ENCODE assay signal across 35 mouse cellular contexts in the genomic region with DNA sequence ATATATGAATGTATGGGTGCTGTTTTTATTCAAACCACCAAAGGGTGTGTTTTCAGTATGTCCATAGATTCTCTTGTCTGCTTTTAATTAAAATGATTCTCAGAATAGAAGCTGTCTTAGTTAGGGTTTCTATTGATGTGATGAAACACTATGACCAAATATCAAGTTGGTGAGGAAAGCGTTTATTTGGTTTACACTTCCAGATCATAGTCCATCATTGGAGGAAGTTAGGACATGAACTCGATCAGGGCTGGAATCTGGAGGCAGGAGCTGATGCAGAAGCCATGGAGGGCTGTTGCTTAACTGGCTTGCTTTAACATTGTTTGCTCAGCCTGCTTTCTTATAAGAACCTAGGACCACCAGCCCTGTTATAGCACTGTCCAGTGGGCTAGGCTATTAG.
"Had no signal": no experiment of that assay in that cellular context is flagged by ENCODE, and none has a peak within 500 bp of the region (broad histone marks: within the 10 kb centered on the region; RNA-seq: fewer than 3 reads in every experiment).

No protein-coding gene starts in this region.

- H3K36me3 ChIP-seq: intestine, embryonic 15.5 days had no signal

- H3K4me1 ChIP-seq: hindbrain, embryonic 10.5 days; hindbrain, embryonic 12.5 days; hindbrain, embryonic 13.5 days; hindbrain, embryonic 15.5 days; intestine, embryonic 15.5 days; kidney, embryonic 15.5 days had no signal

- H3K4me2 ChIP-seq: heart, embryonic 11.5 days; heart, embryonic 12.5 days; heart, embryonic 13.5 days; heart, embryonic 15.5 days; hindbrain, embryonic 12.5 days; hindbrain, embryonic 13.5 days; hindbrain, embryonic 14.5 days; hindbrain, embryonic 15.5 days; intestine, embryonic 15.5 days; kidney, embryonic 15.5 days had no signal

- H3K27me3 ChIP-seq: heart, embryonic 12.5 days; heart, embryonic 13.5 days; heart, embryonic 15.5 days; hindbrain, embryonic 12.5 days; hindbrain, embryonic 13.5 days; hindbrain, embryonic 15.5 days; intestine, embryonic 15.5 days; kidney, embryonic 15.5 days had no signal

- H3K9me3 ChIP-seq: heart, embryonic 10.5 days; hindbrain, embryonic 15.5 days; intestine, embryonic 15.5 days had no signal

- ATAC-seq: hindbrain, embryonic 16.5 days; hindbrain, postnatal 0 days; inflammation-experienced regulatory T-cells, adult 6 months; intestine, embryonic 15.5 days; intestine, embryonic 16.5 days; intestine, postnatal 0 days had no signal

- H3K9ac ChIP-seq: heart, embryonic 12.5 days; heart, embryonic 13.5 days; heart, embryonic 15.5 days; hindbrain, embryonic 12.5 days; hindbrain, embryonic 13.5 days; hindbrain, embryonic 14.5 days; hindbrain, embryonic 15.5 days; intestine, embryonic 15.5 days; kidney, embryonic 15.5 days had no signal

- H3K27ac ChIP-seq: heart, adult 2 months; heart, embryonic 10.5 days; heart, embryonic 13.5 days; heart, embryonic 15.5 days; hindbrain, embryonic 10.5 days; hindbrain, embryonic 12.5 days; hindbrain, embryonic 13.5 days; hindbrain, embryonic 14.5 days; hindbrain, embryonic 15.5 days; hindbrain, postnatal 0 days; intestine, embryonic 15.5 days; kidney, embryonic 15.5 days; kidney, postnatal 0 days; layer of hippocampus, adult 2 months had no signal

- DNase-seq: heart, adult 2 months; heart, postnatal 10 days; heart, postnatal 14 days; heart, postnatal 36 days; heart, postnatal 4 days; kidney, adult 11 months; kidney, adult 18-20 months; kidney, adult 2 months; kidney, adult 8-10 months; kidney, adult 9 months; kidney, postnatal 10 days; kidney, postnatal 14 days; kidney, postnatal 25 days; kidney, postnatal 36 days; kidney, postnatal 4 days; layer of hippocampus, adult 9-11 months had no signal

- H3K4me3 ChIP-seq: heart, adult 2 months; heart, embryonic 10.5 days; heart, embryonic 12.5 days; heart, embryonic 13.5 days; heart, embryonic 15.5 days; hindbrain, embryonic 10.5 days; hindbrain, embryonic 12.5 days; hindbrain, embryonic 13.5 days; hindbrain, embryonic 15.5 days; intestine, embryonic 15.5 days; kidney, embryonic 15.5 days; layer of hippocampus, adult 2 months had no signal
